Mouse (Mus musculus) limb, embryonic 11.5 days (tissue): ENCODE results near the gene Cd274. TPM values are rescaled to one million over a fixed set of nuclear protein-coding genes. Genes with fewer than 3 reads are reported as not detected.

Experiments used
- ATAC-seq: fragments of 200-750 bp; cut with Nextera tagmentation; 2 replicates; pipeline ENCODE4 v1.8.0; 2017; ENCODE audit warnings: low read depth; ENCODE audit not compliant: insufficient number of reproducible peaks, low FRiP score, low TSS enrichment
- DNase-seq: peaks from one replicate; pipeline ENCODE4 v3.0.0-alpha.2; 2015; ENCODE audit warnings: low spot score
- H3K27ac ChIP-seq: fragments of 300-500 bp; sonication (generic); replicated peaks from 2 replicates; pipeline ENCODE4 v1.5.1; 2014; ENCODE audit warnings: low read depth, mild to moderate bottlenecking, low read length
- H3K27me3 ChIP-seq: fragments of 300-500 bp; sonication (generic); 2 replicates; pipeline ENCODE4 v1.6.1; 2014; ENCODE audit warnings: mild to moderate bottlenecking, low read length, mixed read lengths; ENCODE audit not compliant: control insufficient read depth, insufficient read depth
- H3K36me3 ChIP-seq: fragments of 300-500 bp; sonication (generic); 2 replicates; pipeline ENCODE4 v1.6.1; 2014; ENCODE audit warnings: mild to moderate bottlenecking, low read length, moderate library complexity, mixed read lengths; ENCODE audit not compliant: control insufficient read depth, insufficient read depth
- H3K4me1 ChIP-seq: fragments of 300-500 bp; sonication (generic); 2 replicates; pipeline ENCODE4 v1.6.1; 2014; ENCODE audit warnings: low read length, mixed read lengths; ENCODE audit not compliant: control insufficient read depth, insufficient read depth
- H3K4me2 ChIP-seq: fragments of 300-500 bp; sonication (generic); 2 replicates; pipeline ENCODE4 v1.6.1; 2014; ENCODE audit warnings: low read depth, mild to moderate bottlenecking, moderate library complexity; ENCODE audit not compliant: severe bottlenecking
- H3K4me3 ChIP-seq: fragments of 300-500 bp; sonication (generic); 2 replicates; pipeline ENCODE4 v1.5.1; 2014; ENCODE audit warnings: low read depth, low read length
- H3K9ac ChIP-seq: fragments of 300-500 bp; sonication (generic); 2 replicates; pipeline ENCODE4 v1.6.1; 2014; ENCODE audit warnings: mild to moderate bottlenecking, low read length
- H3K9me3 ChIP-seq: fragments of 300-500 bp; sonication (generic); 2 replicates; pipeline ENCODE4 v1.6.1; 2016; ENCODE audit warnings: low read length; ENCODE audit not compliant: control insufficient read depth
- WGBS: fragments of 180-500 bp; shearing (Covaris S2); extraction: QIAGEN DNeasy Blood & Tissue Kit; methylation state at CpG from one replicate; pipeline ENCODE4 v1.1.7; 2014; 5-methylcytosine and 5-hydroxymethylcytosine counted together
- polyA plus RNA-seq: library from polyadenylated mRNA; unstranded; fragments of >200 nt; fragmentation: Nextera tagmentation; extraction: Ambion mirVana; gene quantifications from 2 replicates; pipeline ENCODE4 v1.2.1, GENCODE M21; 2014

The Cd274 gene
- 0.04 TPM in 1 of 2 replicates, not detected in the other for polyA plus RNA-seq

- no peaks in the 10 kb centered on the region for H3K27me3 ChIP-seq
- H3K4me1 ChIP-seq: no peaks in the 10 kb centered on the region
- 4% methylated on average over 26 of the region's 26 CpGs for WGBS
- no peak for ATAC-seq
- DNase-seq: peak; percentile 66
- no peak within 1 kb of the TSS for H3K27ac ChIP-seq
- H3K4me3 ChIP-seq: peak within 1 kb of the TSS; percentile 44
- peak within 1 kb of the TSS; percentile 24; the same call in 1 of the 2 replicates for H3K9ac ChIP-seq
- H3K9me3 ChIP-seq: no peaks in the 10 kb centered on the region
- peak within 1 kb of the TSS; percentile 72 for H3K4me2 ChIP-seq
- no peaks in the 10 kb centered on the region for H3K36me3 ChIP-seq
Observed at GRCm38 (mm10) chr19:29366969-29367622, at the start of gene Cd274, which contains the start of gene Plgrkt. Cd274 (plus strand) TSS chr19:29367455. Plgrkt (minus strand) TSS chr19:29367390.

- DNase-seq (no peak), ATAC-seq (no peak)
- no peak overlapping the region for H3K9ac ChIP-seq
- H3K9me3 ChIP-seq: no peaks in the 10 kb centered on the region
- H3K4me3 ChIP-seq: no peak overlapping the region
- H3K27me3 ChIP-seq: no peaks in the 10 kb centered on the region
- 76% methylated on average over 8 of the region's 8 CpGs for WGBS
- no peak overlapping the region for H3K27ac ChIP-seq
- H3K36me3 ChIP-seq: no peaks in the 10 kb centered on the region
- H3K4me1 ChIP-seq: no peaks in the 10 kb centered on the region
- no peak overlapping the region for H3K4me2 ChIP-seq
Observed at GRCm38 (mm10) chr19:29323416-29324049, 43.7 kb upstream of the Cd274 start.

GRCm38 (mm10) chr19:29325053-29325851 is 42.0 kb upstream of the Cd274 start, which contains the start of gene Insl6:
Insl6 (minus strand) TSS chr19:29325356.
- whole genome bisulfite sequencing: 5% methylated on average over 23 of the region's 31 CpGs

GRCm38 (mm10) chr19:29325852-29326180 is 41.4 kb upstream of the Cd274 start:
- H3K4me3 ChIP-seq: no peak overlapping the region
- H3K27me3 ChIP-seq: no peaks in the 10 kb centered on the region
- no peak overlapping the region for H3K27ac ChIP-seq
- peak overlapping the region; percentile 58; the same call in 1 of the 2 replicates for H3K4me2 ChIP-seq
- 62% methylated on average over 9 of the region's 9 CpGs for WGBS
- no peaks in the 10 kb centered on the region for H3K36me3 ChIP-seq
- H3K4me1 ChIP-seq: no peaks in the 10 kb centered on the region
- H3K9ac ChIP-seq: no peak overlapping the region
- H3K9me3 ChIP-seq: no peaks in the 10 kb centered on the region
- DNase-seq: no peak
- ATAC-seq: no peak

More at GRCm38 (mm10) chr19:29325053-29325851, 42.0 kb upstream of the Cd274 start, which contains the start of gene Insl6:
- no peaks in the 10 kb centered on the region for H3K27me3 ChIP-seq
- H3K4me1 ChIP-seq: no peaks in the 10 kb centered on the region
- H3K9ac ChIP-seq: no peak within 1 kb of the TSS
- no peak within 1 kb of the TSS for H3K27ac ChIP-seq
- H3K9me3 ChIP-seq: no peaks in the 10 kb centered on the region
- peak within 1 kb of the TSS; percentile 21 for H3K4me3 ChIP-seq
- peak within 1 kb of the TSS; percentile 58 for H3K4me2 ChIP-seq
- DNase-seq (peak; percentile 81), ATAC-seq (peak; percentile 95)
- no peaks in the 10 kb centered on the region for H3K36me3 ChIP-seq

GRCm38 (mm10) chr19:29326396-29326795 is 40.9 kb upstream of the Cd274 start:
- Histone ChIP-seq H3K9ac (no peak overlapping the region), H3K9me3 (no peaks in the 10 kb centered on the region), H3K27ac (no peak overlapping the region), H3K4me3 (no peak overlapping the region), H3K36me3 (no peaks in the 10 kb centered on the region), H3K27me3 (no peaks in the 10 kb centered on the region), H3K4me1 (no peaks in the 10 kb centered on the region), H3K4me2 (no peak overlapping the region)
- DNase-seq (no peak), ATAC-seq (no peak)
- WGBS: 93% methylated on average over 4 of the region's 4 CpGs

- Histone ChIP-seq H3K4me3 (no peak overlapping the region), H3K4me1 (no peaks in the 10 kb centered on the region), H3K9me3 (no peaks in the 10 kb centered on the region), H3K27me3 (no peaks in the 10 kb centered on the region), H3K36me3 (no peaks in the 10 kb centered on the region), H3K27ac (no peak overlapping the region), H3K9ac (no peak overlapping the region), H3K4me2 (no peak overlapping the region)
- DNase-seq: no peak
- WGBS: 87% methylated on average over 13 of the region's 13 CpGs
- ATAC-seq: no peak
Observed at GRCm38 (mm10) chr19:29326822-29327552, 40.3 kb upstream of the Cd274 start.

GRCm38 (mm10) chr19:29334068-29334745 is 33.0 kb upstream of the Cd274 start, which contains the start of gene Rln1:
Rln1 (minus strand) TSS chr19:29334670.
- ATAC-seq: no peak
- H3K4me2 ChIP-seq: peak within 1 kb of the TSS; percentile 76
- 3% methylated on average over 23 of the region's 23 CpGs for WGBS

More at GRCm38 (mm10) chr19:29334068-29334745, 33.0 kb upstream of the Cd274 start, which contains the start of gene Rln1:
- no peaks in the 10 kb centered on the region for H3K36me3 ChIP-seq
- no peaks in the 10 kb centered on the region for H3K27me3 ChIP-seq
- peak within 1 kb of the TSS; percentile 37 for H3K4me3 ChIP-seq
- H3K4me1 ChIP-seq: peaks cover 4% of the 10 kb centered on the region; the same call in 1 of the 2 replicates
- peak; percentile 70 for DNase-seq
- H3K9ac ChIP-seq: peak within 1 kb of the TSS; percentile 65
- H3K27ac ChIP-seq: no peak within 1 kb of the TSS
- H3K9me3 ChIP-seq: no peaks in the 10 kb centered on the region
